24 mouse cellular contexts compared by ENCODE assay signal in the genomic region with DNA sequence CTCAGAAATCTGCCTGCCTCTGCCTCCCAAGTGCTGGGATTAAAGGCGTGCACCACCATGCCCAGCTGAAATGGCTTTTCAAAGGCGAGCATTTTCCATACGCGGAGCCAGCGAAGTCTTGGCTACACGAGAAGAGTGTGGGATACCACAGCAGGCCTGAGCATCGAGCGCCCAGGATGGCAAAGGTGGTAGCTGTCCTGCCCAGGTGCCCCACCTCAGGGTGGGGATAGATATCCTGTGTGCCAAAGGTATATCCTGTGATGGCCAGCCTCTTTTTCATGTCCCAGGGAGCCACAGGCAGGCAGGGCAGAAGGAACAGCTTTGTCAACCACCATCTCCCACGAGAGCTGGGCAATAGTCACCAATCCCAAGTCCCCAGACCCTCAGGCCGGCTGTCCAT. TPM values are rescaled to one million over a fixed set of nuclear protein-coding genes. Genes with fewer than 3 reads are reported as not detected.
A peak's percentile ranks its signal among the peaks of the same experiment; 100 is the strongest.
DNase-seq lines count a peak whose midpoint lies in the region; ATAC-seq and TF ChIP-seq lines count a peak whose summit lies in the region.
"Had no signal": no experiment of that assay in that cellular context is flagged by ENCODE, and none has a peak within 500 bp of the region (broad histone marks: within the 10 kb centered on the region; RNA-seq: fewer than 3 reads in every experiment).

No protein-coding gene starts in this region.

- H3K27ac ChIP-seq in hindbrain, embryonic 10.5 days: no peak overlapping the region
- H3K27ac ChIP-seq in hindbrain, embryonic 12.5 days: no peak overlapping the region
- no peak overlapping the region for H3K27ac ChIP-seq in CH12.LX (ENCODE audit: insufficient read depth, low read depth)
- H3K27ac ChIP-seq: forebrain, embryonic 13.5 days; liver, embryonic 14.5 days; lung, embryonic 15.5 days; midbrain, embryonic 12.5 days had no signal

- dilution Hi-C loops in CH12.LX (cut with MboI; ENCODE audit: extremely low pct_ligation_motif_present, extremely low pct_unique_long_range_greater_than_20kb, low sequenced_read_pairs): no loop called here

- no peak for DNase-seq in hindbrain, embryonic 10.5 days (ENCODE audit: low spot score)
- no peak for DNase-seq in CH12.LX (ENCODE audit: extremely low read depth)
- no peak for DNase-seq in thymus, postnatal 14 days
- DNase-seq: embryo, embryonic 11 days; heart, postnatal 10 days; kidney, adult 8-10 months; kidney, postnatal 14 days; lung, postnatal 36 days; spleen, adult 18-20 months; thymus, postnatal 25 days had no signal

- peaks cover 46% of the 10 kb centered on the region for H3K36me3 ChIP-seq in hindbrain, embryonic 10.5 days
- peaks cover 38% of the 10 kb centered on the region for H3K36me3 ChIP-seq in hindbrain, embryonic 12.5 days
- peaks cover 6 to 36% of the 10 kb centered on the region in 2 experiments for H3K36me3 ChIP-seq in CH12.LX (replicated peaks in 1 of 2; ENCODE audit: control insufficient read depth in 1 of 2, insufficient read depth in 1 of 2, low read length in 1 of 2)
- H3K36me3 ChIP-seq in E14TG2a.4 (ENCODE audit: insufficient read depth, low read length): peaks cover 54% of the 10 kb centered on the region
- no peaks in the 10 kb centered on the region for H3K36me3 ChIP-seq in myocyte (ENCODE audit: control insufficient read depth, insufficient read depth)

- no peak for TF ChIP-seq RAD21 in CH12.LX (IDR thresholded peaks at IDR 0.05; ENCODE audit: low read depth, low read length)

- no peak for TF ChIP-seq EP300 in CH12.LX (IDR thresholded peaks at IDR 0.05; ENCODE audit: low read length)

- TF ChIP-seq CTCF in CH12.LX (conservative IDR thresholded peaks at IDR 0.05 in 1 of 2, IDR thresholded peaks at IDR 0.05 in 1 of 2; ENCODE audit: low read depth in 2 of 2, low read length in 2 of 2) (no peak), E14TG2a.4 (conservative IDR thresholded peaks at IDR 0.05; ENCODE audit: low read length) (no peak)

- H3K9me3 ChIP-seq in hindbrain, embryonic 10.5 days: no peaks in the 10 kb centered on the region
- H3K9me3 ChIP-seq in hindbrain, embryonic 12.5 days (replicated peaks): no peaks in the 10 kb centered on the region
- H3K9me3 ChIP-seq in CH12.LX (replicated peaks; ENCODE audit: low read length): no peaks in the 10 kb centered on the region
- no peaks in the 10 kb centered on the region for H3K9me3 ChIP-seq in E14TG2a.4 (ENCODE audit: low read length)
- H3K9me3 ChIP-seq: forebrain, embryonic 13.5 days; heart, embryonic 12.5 days; lung, embryonic 15.5 days; midbrain, embryonic 12.5 days had no signal

- ATAC-seq in hindbrain, embryonic 12.5 days (ENCODE audit: low FRiP score): no peak
- no peak for ATAC-seq in granulocyte monocyte progenitor cell, adult 5-6 weeks (replicated peaks; ENCODE audit: poor library complexity, severe bottlenecking)
- ATAC-seq: forebrain, embryonic 13.5 days had no signal

- TF ChIP-seq POLR2A in CH12.LX (IDR thresholded peaks at IDR 0.05; ENCODE audit: low read depth, low read length) (no peak), myocyte (IDR thresholded peaks at IDR 0.05; ENCODE audit: insufficient read length, low read depth) (no peak)

- in situ Hi-C loops in CH12.LX (cut with MboI; ENCODE audit: low pct_ligation_motif_present, low pct_unique_long_range_greater_than_20kb, low sequenced_read_pairs): loop anchor here (10.0 kb wide), 1 partner anchor 308 kb away; a partner anchor contains a TSS

- 94% methylated on average over 10 of the region's 10 CpGs for WGBS in hindbrain, embryonic 10.5 days
- 93% methylated on average over 10 of the region's 10 CpGs for WGBS in hindbrain, embryonic 12.5 days

- 0 out of 2 replicates have a peak overlapping the region, but pooled peaks have one; percentile 9 for H3K4me3 ChIP-seq in hindbrain, embryonic 10.5 days
- H3K4me3 ChIP-seq in hindbrain, embryonic 12.5 days: no peak overlapping the region
- H3K4me3 ChIP-seq in CH12.LX (replicated peaks in 1 of 3; ENCODE audit: low read depth in 2 of 3, low read length in 2 of 3, poor library complexity in 1 of 3) (no peak overlapping the region), E14TG2a.4 (replicated peaks; ENCODE audit: low read length) (peak overlapping the region; percentile 97; the same call in 1 of the 2 replicates), myocyte (peak overlapping the region; percentile 54)
- H3K4me3 ChIP-seq: forebrain, embryonic 13.5 days; heart, embryonic 12.5 days; lung, embryonic 15.5 days; midbrain, embryonic 12.5 days had no signal

- no peak overlapping the region for H3ac ChIP-seq in myocyte (ENCODE audit: control insufficient read depth, insufficient read length)

- peaks cover 54% of the 10 kb centered on the region for H3K4me1 ChIP-seq in hindbrain, embryonic 10.5 days (replicated peaks)
- H3K4me1 ChIP-seq in hindbrain, embryonic 12.5 days: peaks cover 33% of the 10 kb centered on the region
- H3K4me1 ChIP-seq in CH12.LX (ENCODE audit: control insufficient read depth in 1 of 2, insufficient read depth in 2 of 2) (peaks cover 31 to 72% of the 10 kb centered on the region in 2 experiments), E14TG2a.4 (replicated peaks; ENCODE audit: low read depth, low read length) (peaks cover 85% of the 10 kb centered on the region)

- H3K27me3 ChIP-seq in hindbrain, embryonic 10.5 days (ENCODE audit: insufficient read depth, poor library complexity, severe bottlenecking): no peaks in the 10 kb centered on the region
- no peaks in the 10 kb centered on the region for H3K27me3 ChIP-seq in hindbrain, embryonic 12.5 days
- H3K27me3 ChIP-seq in CH12.LX (replicated peaks): no peaks in the 10 kb centered on the region
- no peaks in the 10 kb centered on the region for H3K27me3 ChIP-seq in E14TG2a.4 (ENCODE audit: insufficient read depth, low read length)
- no peaks in the 10 kb centered on the region for H3K27me3 ChIP-seq in myocyte (ENCODE audit: control insufficient read depth, insufficient read depth, insufficient read length)
- H3K27me3 ChIP-seq: forebrain, embryonic 13.5 days; heart, embryonic 12.5 days; lung, embryonic 15.5 days; midbrain, embryonic 12.5 days had no signal

- no peak overlapping the region for H3K9ac ChIP-seq in hindbrain, embryonic 12.5 days
- H3K9ac ChIP-seq in CH12.LX (ENCODE audit: insufficient read depth, low read depth): no peak overlapping the region
- H3K9ac ChIP-seq: forebrain, embryonic 13.5 days; heart, embryonic 12.5 days; lung, embryonic 15.5 days; midbrain, embryonic 12.5 days had no signal

- H3K79me2 ChIP-seq in CH12.LX (replicated peaks; ENCODE audit: control insufficient read depth, extremely low read depth, insufficient read depth, poor library complexity, severe bottlenecking) (peaks cover 14% of the 10 kb centered on the region), myocyte (ENCODE audit: control insufficient read depth, insufficient read depth) (peaks cover 40% of the 10 kb centered on the region)

- H3K4me2 ChIP-seq in hindbrain, embryonic 12.5 days (replicated peaks): no peak overlapping the region
- H3K4me2 ChIP-seq in CH12.LX (ENCODE audit: insufficient read depth, low read depth, poor library complexity, severe bottlenecking): 0 out of 2 replicates have a peak overlapping the region, but pooled peaks have one; percentile 60
- H3K4me2 ChIP-seq in myocyte (ENCODE audit: low read depth): peak overlapping the region; percentile 86
- H3K4me2 ChIP-seq: forebrain, embryonic 13.5 days; lung, embryonic 15.5 days; midbrain, embryonic 12.5 days had no signal

RNA-seq across cellular contexts. Expression of a gene that starts 1.6 kb away (rescaled TPM):
- polyA plus RNA-seq in hindbrain, embryonic 10.5 days (2016; fragmentation: Nextera tagmentation; extraction: Ambion mirVana): 5.0 and 6.1 TPM in 2 replicates
- polyA plus RNA-seq in hindbrain, embryonic 12.5 days (2016; fragmentation: Nextera tagmentation; extraction: Ambion mirVana): 6.8 and 7.2 TPM in 2 replicates
- total RNA-seq in CH12.LX (2012; rRNA removed): 42.1 and 52.1 TPM in 2 replicates
- total RNA-seq in CH12.LX (2014; rRNA removed): 33.3 and 35.5 TPM in 2 replicates
- polyA plus RNA-seq in CH12.LX (2012; ENCODE audit: insufficient read length, low read depth): 53.7 and 63.5 TPM in 2 replicates
- 111 TPM for polyA plus RNA-seq in myocyte (2012; fragmentation: generic; extraction: Trizol)
- 9.8 and 13.1 TPM in 2 replicates for total RNA-seq in granulocyte monocyte progenitor cell, adult 5-6 weeks (2014; fragmentation: Nextera tagmentation)
- 17.7 and 22.1 TPM in 2 replicates for total RNA-seq in granulocyte monocyte progenitor cell, adult 5-6 weeks (2017)

RNA-seq across cellular contexts. Expression of a gene that starts 3.4 kb away (rescaled TPM):
- 0.25 and 0.55 TPM in 2 replicates for polyA plus RNA-seq in hindbrain, embryonic 10.5 days (2016; fragmentation: Nextera tagmentation; extraction: Ambion mirVana)
- 0.72 and 1.3 TPM in 2 replicates for polyA plus RNA-seq in hindbrain, embryonic 12.5 days (2016; fragmentation: Nextera tagmentation; extraction: Ambion mirVana)
- 0.25 and 0.30 TPM in 2 replicates for total RNA-seq in CH12.LX (2012; rRNA removed)
- not detected in 2 replicates for total RNA-seq in CH12.LX (2014; rRNA removed)
- 2.8 and 6.6 TPM in 2 replicates for polyA plus RNA-seq in CH12.LX (2012; ENCODE audit: insufficient read length, low read depth)
- 0.95 TPM for polyA plus RNA-seq in myocyte (2012; fragmentation: generic; extraction: Trizol)
- total RNA-seq in granulocyte monocyte progenitor cell, adult 5-6 weeks (2014; fragmentation: Nextera tagmentation): not detected in 2 replicates
- total RNA-seq in granulocyte monocyte progenitor cell, adult 5-6 weeks (2017): 10.5 TPM in 1 of 2 replicates, not detected in the other
- total RNA-seq: adrenal gland, postnatal 10 days; heart, postnatal 10 days; layer of hippocampus, adult 18-20 months had no signal
- polyA plus RNA-seq: embryonic facial prominence, embryonic 14.5 days; heart, embryonic 12.5 days; hindbrain, embryonic 11.5 days; lung, embryonic 15.5 days had no signal

RNA-seq across cellular contexts. Expression of a gene that starts 4.3 kb away (rescaled TPM):
- polyA plus RNA-seq in hindbrain, embryonic 10.5 days (2016; fragmentation: Nextera tagmentation; extraction: Ambion mirVana): 84.3 and 130 TPM in 2 replicates
- 46.6 and 51.6 TPM in 2 replicates for polyA plus RNA-seq in hindbrain, embryonic 12.5 days (2016; fragmentation: Nextera tagmentation; extraction: Ambion mirVana)
- total RNA-seq in CH12.LX (2012; rRNA removed) (56.9 and 60.0 TPM in 2 replicates), CH12.LX (2014; rRNA removed) (12.0 and 24.9 TPM in 2 replicates)
- polyA plus RNA-seq in CH12.LX (2012; ENCODE audit: insufficient read length, low read depth) (69.4 and 71.3 TPM in 2 replicates), myocyte (2012; fragmentation: generic; extraction: Trizol) (8.1 TPM)
- total RNA-seq in granulocyte monocyte progenitor cell, adult 5-6 weeks (2014; fragmentation: Nextera tagmentation): 17.5 and 50.8 TPM in 2 replicates
- 3.4 and 27.2 TPM in 2 replicates for total RNA-seq in granulocyte monocyte progenitor cell, adult 5-6 weeks (2017)

RNA-seq across cellular contexts. Expression of a gene that starts 8.1 kb away (rescaled TPM):
- polyA plus RNA-seq in hindbrain, embryonic 10.5 days (2016; fragmentation: Nextera tagmentation; extraction: Ambion mirVana): 17.6 and 75.1 TPM in 2 replicates
- polyA plus RNA-seq in hindbrain, embryonic 12.5 days (2016; fragmentation: Nextera tagmentation; extraction: Ambion mirVana): 63.8 and 69.6 TPM in 2 replicates
- total RNA-seq in CH12.LX (2012; rRNA removed) (13.2 and 16.0 TPM in 2 replicates), CH12.LX (2014; rRNA removed) (37.1 and 45.1 TPM in 2 replicates)
- polyA plus RNA-seq in CH12.LX (2012; ENCODE audit: insufficient read length, low read depth) (6.1 and 14.9 TPM in 2 replicates), myocyte (2012; fragmentation: generic; extraction: Trizol) (37.7 TPM)
- total RNA-seq in granulocyte monocyte progenitor cell, adult 5-6 weeks (2014; fragmentation: Nextera tagmentation): 2.3 and 28.3 TPM in 2 replicates
- 32.7 and 35.4 TPM in 2 replicates for total RNA-seq in granulocyte monocyte progenitor cell, adult 5-6 weeks (2017)

RNA-seq across cellular contexts. Expression of a gene that starts 8.2 kb away (rescaled TPM):
- polyA plus RNA-seq in hindbrain, embryonic 10.5 days (2016; fragmentation: Nextera tagmentation; extraction: Ambion mirVana): 3.3 and 4.4 TPM in 2 replicates
- 7.1 and 9.6 TPM in 2 replicates for polyA plus RNA-seq in hindbrain, embryonic 12.5 days (2016; fragmentation: Nextera tagmentation; extraction: Ambion mirVana)
- total RNA-seq in CH12.LX (2012; rRNA removed): not detected in 2 replicates
- 0.09 TPM in 1 of 2 replicates, not detected in the other for total RNA-seq in CH12.LX (2014; rRNA removed)
- 1.2 TPM in 2 replicates for polyA plus RNA-seq in CH12.LX (2012; ENCODE audit: insufficient read length, low read depth)
- not detected for polyA plus RNA-seq in myocyte (2012; fragmentation: generic; extraction: Trizol)
- 1.8 and 6.9 TPM in 2 replicates for total RNA-seq in granulocyte monocyte progenitor cell, adult 5-6 weeks (2014; fragmentation: Nextera tagmentation)
- 0.43 and 1.6 TPM in 2 replicates for total RNA-seq in granulocyte monocyte progenitor cell, adult 5-6 weeks (2017)
- total RNA-seq: monocyte, adult 5-6 weeks had no signal

Comparison
In these comparisons a context has a peak if more than half of its experiments do, and no peak if none do; other contexts are left out.
1. H3K4me3 ChIP-seq: peak in hindbrain, embryonic 10.5 days (single experiment), E14TG2a.4 (single experiment) and myocyte (single experiment); none in hindbrain, embryonic 12.5 days (single experiment) and CH12.LX (0 of 3).